Mouse (Mus musculus) liver, adult 2 months (tissue): ENCODE measurements around the gene Prss28.

Experiments
- CTCF ChIP-seq: fragments of 200-500 bp; IDR thresholded peaks from 2 replicates; pipeline ENCODE4 v1.5.1; 2011; ENCODE audit warnings: low read depth, low read length, control low read depth
- POLR2A ChIP-seq: fragments of 200-500 bp; IDR thresholded peaks from 2 replicates; pipeline ENCODE4 v1.6.1; 2011; ENCODE audit warnings: low read length, control low read depth; ENCODE audit not compliant: insufficient read depth; ENCODE audit errors: extremely low read depth

DNA sequence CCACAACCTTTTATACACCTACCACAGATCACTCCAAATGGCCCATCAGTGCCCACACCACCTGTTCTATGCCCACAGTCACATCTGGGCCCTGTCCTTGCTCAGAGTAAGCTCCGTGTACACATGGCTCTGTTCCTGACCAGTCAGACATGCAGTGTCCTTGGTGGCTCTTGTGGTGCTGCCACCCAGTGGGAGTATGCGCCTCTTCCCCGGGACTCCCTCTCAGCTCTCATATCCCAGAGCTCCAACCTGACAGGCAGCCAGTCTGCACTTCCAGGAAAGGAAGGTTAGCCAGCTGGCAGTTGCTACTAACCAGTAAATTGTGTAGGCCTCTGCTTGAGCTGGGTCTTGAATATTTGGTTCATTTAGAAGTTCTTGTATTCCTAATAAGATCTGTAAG, 44.0 kb upstream of the Prss28 start:
- TF ChIP-seq POLR2A (no peak), CTCF (peak; percentile 63)
